Mouse (Mus musculus) adrenal gland, adult 8-10 months (tissue): Measurements from ENCODE around the gene Npy4r. TPM values are rescaled to one million over a fixed set of nuclear protein-coding genes. Genes with fewer than 3 reads are reported as not detected.

Experiments
- DNase-seq: peaks from one replicate; pipeline ENCODE4 v3.0.0; 2022
- total RNA-seq, 4 experiments: library from RNA; stranded (reverse); gene quantifications; 2 replicates each; pipeline ENCODE4 v1.2.4; 2022

Npy4r gene
- total RNA-seq, 4 experiments from 2014 or later, result 0.07 TPM; not detected in 3

DNA sequence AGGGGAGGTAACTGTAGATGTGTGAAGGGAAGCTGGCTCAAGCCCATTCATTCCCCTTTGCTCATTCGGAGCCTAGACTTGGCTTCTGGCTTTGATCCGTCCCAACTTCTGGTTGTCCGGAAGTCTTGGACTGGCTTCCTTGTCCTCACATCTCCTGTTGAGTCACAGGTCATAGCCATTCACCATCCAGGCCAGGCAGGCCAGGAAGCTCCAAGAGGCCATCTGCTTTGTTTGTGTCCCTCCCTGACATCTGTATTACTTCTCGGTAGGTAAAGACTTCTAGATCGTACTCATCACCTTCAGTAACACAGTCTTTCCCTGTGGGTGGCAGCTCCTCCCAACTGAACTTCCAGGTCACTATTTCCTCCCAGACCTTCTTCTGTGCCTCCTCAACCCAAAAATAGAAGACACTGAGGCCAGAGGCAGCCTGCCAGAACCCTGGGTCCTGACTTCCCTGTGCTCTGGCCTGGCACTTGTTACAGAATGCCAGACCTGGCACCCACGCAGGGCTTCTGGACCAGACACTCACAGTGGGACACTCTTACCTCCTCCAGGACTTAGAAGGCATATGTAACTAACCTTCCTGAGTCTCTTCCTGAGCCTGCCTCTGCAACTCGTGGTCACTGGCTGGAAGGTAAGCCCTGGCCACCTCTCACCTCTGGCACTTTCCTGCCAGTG is 33.1 kb downstream of the Npy4r start:
- no peak for DNase-seq

DNA sequence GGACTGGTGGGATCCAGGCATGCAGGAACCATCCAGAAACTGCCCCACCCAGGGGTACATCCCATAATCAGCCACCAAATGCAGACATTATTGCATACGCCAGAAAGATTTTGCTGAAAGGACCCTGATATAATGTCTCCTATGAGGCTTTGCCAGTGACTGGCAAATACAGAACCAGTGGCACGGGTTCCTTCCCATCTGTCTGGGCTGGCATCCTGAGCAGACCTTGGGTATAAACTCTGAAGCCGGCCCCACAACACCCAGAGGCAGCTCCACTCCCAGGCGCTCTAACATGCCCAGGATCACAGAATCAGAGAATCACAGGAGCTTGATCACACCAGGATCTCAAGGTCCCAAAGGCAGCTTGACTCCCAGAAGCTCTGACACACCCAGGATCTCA is 38.0 kb downstream of the Npy4r start:
- no peak for DNase-seq

- DNase-seq, result no peak
Measured at GRCm38 (mm10) chr14:34107594-34107993, 44.7 kb downstream of the Npy4r start.

DNA sequence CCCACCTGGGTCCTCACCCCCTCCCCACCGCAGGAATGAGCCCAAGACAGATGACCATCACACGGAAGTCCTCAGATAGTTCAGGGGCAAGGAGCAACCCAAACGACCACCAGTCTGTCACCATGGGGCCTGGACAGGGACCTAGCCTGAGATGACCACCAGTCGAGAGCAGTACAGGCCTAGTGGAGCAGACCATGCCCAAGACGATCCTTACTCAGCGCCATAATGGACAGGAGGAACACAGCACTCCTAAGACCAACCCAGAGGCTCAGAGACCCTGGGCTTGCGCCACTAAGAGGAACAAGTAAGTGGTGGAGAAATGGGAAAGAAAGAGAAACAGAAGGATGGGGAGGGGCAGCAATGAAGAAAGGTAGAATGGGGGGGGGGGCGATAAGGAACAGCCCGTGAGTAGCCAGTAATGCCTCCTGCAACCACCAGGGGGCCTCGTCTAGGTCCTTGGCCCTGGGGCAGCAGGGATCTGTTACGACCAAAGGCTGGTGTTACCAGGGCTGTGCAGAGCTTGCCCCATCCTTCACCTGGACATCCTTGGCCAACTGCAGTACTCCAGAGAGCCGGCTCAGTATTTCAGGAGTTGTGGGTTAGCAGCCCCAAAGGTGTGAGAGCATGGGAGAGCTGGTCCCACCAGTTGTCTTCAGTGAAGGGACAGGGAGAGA is 45.8 kb downstream of the Npy4r start:
- DNase-seq, result no peak

- DNase-seq, result peak; percentile 41
Measured at GRCm38 (mm10) chr14:34104892-34105291, 47.4 kb downstream of the Npy4r start.

DNA sequence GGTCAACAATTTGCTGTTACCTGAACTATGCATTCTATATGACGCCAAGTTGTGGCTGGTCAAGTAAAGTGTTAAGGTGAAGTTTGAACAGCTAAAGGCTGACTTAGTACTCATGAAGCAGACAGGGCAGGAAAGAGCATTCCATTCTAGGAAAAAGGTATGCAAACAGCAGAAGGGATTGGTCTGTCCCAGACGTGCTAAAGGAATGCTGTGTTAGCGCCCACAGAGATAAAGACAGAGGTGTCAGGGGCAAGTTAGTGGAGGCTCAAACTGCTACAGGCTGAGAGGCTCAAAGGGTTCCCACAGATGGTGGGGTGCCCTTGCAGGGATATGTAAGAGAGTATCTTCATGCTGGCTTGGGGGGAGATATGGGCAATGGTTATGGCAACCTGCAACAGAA is 48.4 kb downstream of the Npy4r start:
- no peak for DNase-seq

DNA sequence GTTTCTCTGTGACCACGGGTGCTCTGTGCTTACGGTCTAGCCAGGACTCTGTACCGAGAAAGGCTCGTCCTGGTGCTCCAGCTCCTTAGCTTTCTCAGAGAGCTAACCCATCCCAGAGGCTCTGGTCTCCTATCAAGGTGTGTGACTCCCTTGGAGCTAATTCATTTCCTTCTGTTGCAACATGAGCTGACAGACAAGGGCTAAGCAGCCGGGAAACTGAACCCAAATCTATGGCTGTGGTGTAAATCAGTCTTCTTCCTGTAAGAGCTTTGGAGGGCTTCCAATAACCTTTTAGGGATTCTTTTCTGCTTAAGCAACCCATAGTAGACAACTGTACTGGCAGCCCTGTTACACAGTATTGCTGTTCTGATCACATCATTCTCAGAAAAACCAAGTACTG is 49.7 kb downstream of the Npy4r start, which contains the start of gene A630023A22Rik:
Gene A630023A22Rik (minus strand): TSS at position 154 of the 400 bp plus-strand sequence.
- DNase-seq, result no peak

DNA sequence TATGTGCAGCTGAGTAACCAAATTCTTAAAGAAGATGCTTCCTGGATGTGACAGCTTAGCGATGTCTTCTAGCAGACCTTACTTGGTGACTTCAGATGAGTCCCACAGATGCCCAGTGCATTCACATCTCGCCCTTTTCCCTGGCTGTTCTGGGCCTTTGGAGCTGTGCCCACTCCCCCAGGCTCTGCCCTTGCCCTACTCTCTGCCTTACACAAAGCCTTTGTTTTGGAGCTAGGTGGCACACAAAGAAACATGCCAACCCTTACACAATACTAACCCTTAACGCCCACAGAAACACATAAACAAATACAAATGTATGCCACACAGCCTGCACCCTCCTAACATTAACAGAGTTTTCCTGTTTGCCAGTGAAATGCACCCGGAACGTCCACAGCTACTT is 56.1 kb downstream of the Npy4r start:
- no peak for DNase-seq

Other genes with a start within 250 kb of the Npy4r start
- 10 to 100 TPM in 3 of 4 experiments, 1 to 10 TPM in 1; 9.9 to 18.5 (median 13.3) TPM for gene Gdf10, start 228.9 kb downstream of the Npy4r start, total RNA-seq
- not detected for gene Gdf2, start 211.4 kb downstream of the Npy4r start, total RNA-seq
- gene Rbp3, start 198.5 kb downstream of the Npy4r start, total RNA-seq, result not detected
- gene Zfp488, start 173.7 kb downstream of the Npy4r start, total RNA-seq, result under 1 TPM in 3 of 4 experiments, not detected in 1; 0.07 to 0.22 (median 0.08) TPM
- not detected for gene Gm30083, start 137.3 kb downstream of the Npy4r start, total RNA-seq
- under 1 TPM in 3 of 4 experiments, not detected in 1; 0.13 to 0.58 (median 0.38) TPM for gene Gm5460, start 135.7 kb downstream of the Npy4r start, total RNA-seq
- gene Antxrl, start 99.8 kb downstream of the Npy4r start, total RNA-seq, result not detected
- 1 to 10 TPM; 1.2 to 3.1 (median 2.0) TPM for gene Anxa8, start 66.5 kb downstream of the Npy4r start, total RNA-seq
- not detected for gene A630023A22Rik, start 49.7 kb downstream of the Npy4r start, total RNA-seq
- gene Gprin2, start 49.2 kb upstream of the Npy4r start, total RNA-seq, result 1 to 10 TPM; 3.6 to 7.1 (median 4.7) TPM
- gene Syt15, start 67.1 kb upstream of the Npy4r start, total RNA-seq, result under 1 TPM; 0.15 to 0.38 (median 0.30) TPM
- 10 to 100 TPM; 11.3 to 13.5 (median 12.6) TPM for gene Shld2, start 158.0 kb upstream of the Npy4r start, total RNA-seq
- gene Glud1, start 158.2 kb upstream of the Npy4r start, total RNA-seq, result 100 to 1,000 TPM; 213 to 238 (median 225) TPM
- gene Fam25c, start 202.9 kb upstream of the Npy4r start, total RNA-seq, result not detected
- 100 to 1,000 TPM in 1 of 4 experiments, 10 to 100 TPM in 3; 19.1 to 206 (median 82.2) TPM for gene Sncg, start 222.3 kb upstream of the Npy4r start, total RNA-seq
- 10 to 100 TPM; 27.7 to 45.8 (median 39.9) TPM for gene Mmrn2, start 223.0 kb upstream of the Npy4r start, total RNA-seq